Mouse (Mus musculus) gastrocnemius, postnatal 4 days (tissue): Measurements from ENCODE around the gene Cdhr3. TPM values are rescaled to one million over a fixed set of nuclear protein-coding genes. Genes with fewer than 3 reads are reported as not detected.
"Not testable (repeated sequence)": the region's sequence is repeated elsewhere in the genome, so short reads cannot be mapped to it uniquely, and the experiment has no call there.

ENCODE experiments used
- DNase-seq, 2 experiments: peaks; one replicate each; pipeline ENCODE4 v3.0.0; 2021 to 2022; ENCODE audit warnings: low spot score in 2 of 2, mixed read lengths in 2 of 2
- total RNA-seq, 2 experiments: library from RNA; stranded (reverse); gene quantifications; 2 replicates each; pipeline ENCODE4 v1.2.3; 2021

The Cdhr3 gene
- total RNA-seq, 2 experiments from 2014 or later: 4.0 to 4.9 TPM

GRCm38 (mm10) chr12:33083362-33083761, 9.3 kb downstream of the Cdhr3 start:
- DNase-seq: no peak

- DNase-seq: no peak
These were observed 16.4 kb downstream of the Cdhr3 start for GRCm38 (mm10) chr12:33076309-33076708.

- DNase-seq: peak in 1 of 2 experiments; percentile 49
These were observed 20.6 kb downstream of the Cdhr3 start for GRCm38 (mm10) chr12:33071901-33072672.

GRCm38 (mm10) chr12:33068977-33069376, 23.7 kb downstream of the Cdhr3 start:
- DNase-seq: no peak

- DNase-seq: no peak
These were observed 26.3 kb downstream of the Cdhr3 start for GRCm38 (mm10) chr12:33066355-33066754.

- DNase-seq: no peak
These were observed 27.5 kb downstream of the Cdhr3 start for GRCm38 (mm10) chr12:33065162-33065561.

GRCm38 (mm10) chr12:33064266-33064665, 28.4 kb downstream of the Cdhr3 start:
- DNase-seq: no peak

- no peak for DNase-seq
These were observed 29.4 kb downstream of the Cdhr3 start for GRCm38 (mm10) chr12:33063250-33063649.

GRCm38 (mm10) chr12:33062379-33062778, 30.3 kb downstream of the Cdhr3 start:
- DNase-seq: not testable (repeated sequence)

- no peak for DNase-seq
These were observed 31.0 kb downstream of the Cdhr3 start for GRCm38 (mm10) chr12:33061651-33062050.

GRCm38 (mm10) chr12:33057231-33058048, 35.2 kb downstream of the Cdhr3 start:
- peak in 1 of 2 experiments; percentile 39 for DNase-seq

- DNase-seq: no peak
These were observed 36.1 kb downstream of the Cdhr3 start for GRCm38 (mm10) chr12:33056574-33056973.

GRCm38 (mm10) chr12:33056074-33056473, 36.6 kb downstream of the Cdhr3 start:
- no peak for DNase-seq

- DNase-seq: no peak
These were observed 38.9 kb downstream of the Cdhr3 start for GRCm38 (mm10) chr12:33053746-33054145.

- DNase-seq: no peak
These were observed 39.4 kb downstream of the Cdhr3 start for GRCm38 (mm10) chr12:33053311-33053710.

- no peak for DNase-seq
These were observed 44.3 kb downstream of the Cdhr3 start for GRCm38 (mm10) chr12:33048391-33048790.

- no peak for DNase-seq
These were observed 46.2 kb downstream of the Cdhr3 start for GRCm38 (mm10) chr12:33046434-33046833.

GRCm38 (mm10) chr12:33045533-33046361, 46.9 kb downstream of the Cdhr3 start:
- DNase-seq: no peak

- no peak for DNase-seq
These were observed 51.2 kb downstream of the Cdhr3 start for GRCm38 (mm10) chr12:33041476-33041875.

GRCm38 (mm10) chr12:33040811-33041210, 51.9 kb downstream of the Cdhr3 start:
- no peak for DNase-seq

GRCm38 (mm10) chr12:33038676-33039075, 54.0 kb downstream of the Cdhr3 start:
- no peak for DNase-seq
